ENCODE assay signal across 8 mouse cellular contexts in genomic region chr10:128458348-128458718, GRCm38 (mm10). TPM values are rescaled to one million over a fixed set of nuclear protein-coding genes. Genes with fewer than 3 reads are reported as not detected.
DNase-seq lines count a peak whose midpoint lies in the region; ATAC-seq lines count a peak whose summit lies in the region.

No protein-coding gene starts in this region.

- peak; percentile 69 for ATAC-seq in intestine, embryonic 15.5 days

- peaks cover 12% of the 10 kb centered on the region; the same call in 1 of the 2 replicates for H3K4me1 ChIP-seq in intestine, embryonic 15.5 days (replicated peaks)

- H3K27me3 ChIP-seq in intestine, embryonic 15.5 days (replicated peaks) = no peaks in the 10 kb centered on the region

- H3K36me3 ChIP-seq in intestine, embryonic 15.5 days = peaks cover 6% of the 10 kb centered on the region

- peak overlapping the region; percentile 96 for H3K27ac ChIP-seq in intestine, embryonic 15.5 days

- intact Hi-C loops in gastrocnemius, postnatal 14 days (cut with DNase I; ENCODE audit: low total_unique reads) = loop anchor here (5.0 kb wide), 2 partner anchors 91 to 126 kb away; partner anchors contain the start of gene Coq10a
- intact Hi-C loops in left cerebral cortex, postnatal 25 days (cut with DNase I) = loop anchor here (1.0 to 10.0 kb wide), 5 partner anchors 49 to 364 kb away; partner anchors contain the start of genes Baz2a and Coq10a

- peak overlapping the region; percentile 57 for H3K4me2 ChIP-seq in intestine, embryonic 15.5 days (replicated peaks)

- no peaks in the 10 kb centered on the region for H3K9me3 ChIP-seq in intestine, embryonic 15.5 days

- DNase-seq in adipocyte (ENCODE audit: low spot score) = peak; percentile 80
- peak; percentile 86 for DNase-seq in embryo, embryonic 10 days (ENCODE audit: low spot score)
- peak; percentile 88 for DNase-seq in gastrocnemius, postnatal 14 days
- DNase-seq in left cerebral cortex, postnatal 25 days (ENCODE audit: low spot score in 2 of 2) = peak; percentile 89 to 93
- DNase-seq in mesoderm, embryonic 11.5 days (ENCODE audit: low read depth, low spot score) = peak; percentile 90
- DNase-seq in right cerebral cortex, postnatal 25 days = peak; percentile 89
- peak; percentile 84 to 95 for DNase-seq in urinary bladder, postnatal 4 days (ENCODE audit: low spot score in 2 of 2)

- H3K4me3 ChIP-seq in intestine, embryonic 15.5 days (replicated peaks) = peak overlapping the region; percentile 91

- H3K9ac ChIP-seq in intestine, embryonic 15.5 days = peak overlapping the region; percentile 97

- under 1% methylated on average over 29 of the region's 29 CpGs for WGBS in intestine, embryonic 15.5 days

RNA-seq across cellular contexts. Expression of gene Smarcc2, which starts 0.7 kb away (rescaled TPM):
- 10 to 100 TPM; 43.4 to 44.6 TPM for total RNA-seq in gastrocnemius, postnatal 14 days (2021)
- polyA plus RNA-seq in intestine, embryonic 15.5 days (2015; fragmentation: Nextera tagmentation; extraction: Ambion mirVana) = 62.5 TPM in 2 replicates
- 100 to 1,000 TPM; 228 to 232 TPM for total RNA-seq in left cerebral cortex, postnatal 25 days (2021)

RNA-seq across cellular contexts. Expression of gene Myl6, which starts 35.6 kb away (rescaled TPM):
- 100 to 1,000 TPM; 214 to 276 TPM for total RNA-seq in gastrocnemius, postnatal 14 days (2021)
- 1,676 and 1,825 TPM in 2 replicates for polyA plus RNA-seq in intestine, embryonic 15.5 days (2015; fragmentation: Nextera tagmentation; extraction: Ambion mirVana)
- 100 to 1,000 TPM; 616 to 641 TPM for total RNA-seq in left cerebral cortex, postnatal 25 days (2021)

RNA-seq across cellular contexts. Expression of gene Myl6b, which starts 40.2 kb away (rescaled TPM):
- 100 to 1,000 TPM in 1 of 2 experiments, 10 to 100 TPM in 1; 54.6 to 180 TPM for total RNA-seq in gastrocnemius, postnatal 14 days (2021)
- 2.4 and 2.7 TPM in 2 replicates for polyA plus RNA-seq in intestine, embryonic 15.5 days (2015; fragmentation: Nextera tagmentation; extraction: Ambion mirVana)
- total RNA-seq in left cerebral cortex, postnatal 25 days (2021) = 10 to 100 TPM; 22.9 to 24.0 TPM

RNA-seq across cellular contexts. Expression of gene Rnf41, which starts 46.9 kb away (rescaled TPM):
- 10 to 100 TPM; 12.9 to 13.0 TPM for total RNA-seq in gastrocnemius, postnatal 14 days (2021)
- polyA plus RNA-seq in intestine, embryonic 15.5 days (2015; fragmentation: Nextera tagmentation; extraction: Ambion mirVana) = 36.6 and 37.5 TPM in 2 replicates
- 10 to 100 TPM; 76.7 to 78.6 TPM for total RNA-seq in left cerebral cortex, postnatal 25 days (2021)

RNA-seq across cellular contexts. Expression of gene Nabp2, which starts 47.0 kb away (rescaled TPM):
- 10 to 100 TPM; 48.2 to 51.8 TPM for total RNA-seq in gastrocnemius, postnatal 14 days (2021)
- 87.9 and 97.1 TPM in 2 replicates for polyA plus RNA-seq in intestine, embryonic 15.5 days (2015; fragmentation: Nextera tagmentation; extraction: Ambion mirVana)
- total RNA-seq in left cerebral cortex, postnatal 25 days (2021) = 10 to 100 TPM; 87.8 to 89.7 TPM

Comparison
In these comparisons a context has a peak if more than half of its experiments do, and no peak if none do; other contexts are left out.
1. Peak in every context shown above with its lines: DNase-seq, ATAC-seq, H3K4me3 ChIP-seq and H3K27ac ChIP-seq.
2. RNA of gene Smarcc2, which starts 0.7 kb away (total RNA-seq): 228 to 232 TPM in left cerebral cortex, postnatal 25 days; 43.4 to 44.6 TPM in gastrocnemius, postnatal 14 days; every median in the first group is over 4 times any median in the second.